Mouse (Mus musculus) bone marrow, adult 2 months (tissue): Measurements from ENCODE around the gene Slc35b3.

ENCODE experiments used
- CTCF ChIP-seq: fragments of 200-500 bp; IDR thresholded peaks from 2 replicates; pipeline ENCODE4 v1.5.1; 2011; ENCODE audit warnings: low read length, control low read depth; ENCODE audit not compliant: control insufficient read depth, insufficient read depth
- POLR2A ChIP-seq: fragments of 200-500 bp; IDR thresholded peaks from 2 replicates; pipeline ENCODE4 v1.6.1; 2011; ENCODE audit warnings: low read depth, mild to moderate bottlenecking, control low read depth, low read length, borderline replicate concordance; ENCODE audit not compliant: control insufficient read depth

DNA sequence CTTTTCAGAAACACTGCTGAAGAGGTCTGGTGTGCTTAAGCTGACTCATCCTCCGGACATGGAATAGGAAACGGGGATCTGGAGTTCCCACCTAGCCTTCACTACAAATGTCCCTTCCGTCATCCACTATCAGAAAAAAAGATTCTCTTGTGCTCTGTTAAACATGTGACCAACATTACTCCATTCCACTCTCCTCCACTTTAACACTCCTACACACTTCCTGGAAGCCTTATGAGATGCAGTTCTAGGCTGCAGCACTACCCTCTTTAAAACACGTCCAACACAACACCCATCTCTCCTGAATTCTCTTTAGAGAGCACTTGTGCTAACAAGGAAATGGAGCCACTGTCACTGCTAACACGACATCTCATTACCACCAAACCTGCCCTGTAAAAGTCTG, 2.6 kb downstream of the Slc35b3 start:
- TF ChIP-seq CTCF: no peak
- TF ChIP-seq POLR2A: no peak
